Mouse (Mus musculus): Measurements from ENCODE around the gene Prdm5.

DNA sequence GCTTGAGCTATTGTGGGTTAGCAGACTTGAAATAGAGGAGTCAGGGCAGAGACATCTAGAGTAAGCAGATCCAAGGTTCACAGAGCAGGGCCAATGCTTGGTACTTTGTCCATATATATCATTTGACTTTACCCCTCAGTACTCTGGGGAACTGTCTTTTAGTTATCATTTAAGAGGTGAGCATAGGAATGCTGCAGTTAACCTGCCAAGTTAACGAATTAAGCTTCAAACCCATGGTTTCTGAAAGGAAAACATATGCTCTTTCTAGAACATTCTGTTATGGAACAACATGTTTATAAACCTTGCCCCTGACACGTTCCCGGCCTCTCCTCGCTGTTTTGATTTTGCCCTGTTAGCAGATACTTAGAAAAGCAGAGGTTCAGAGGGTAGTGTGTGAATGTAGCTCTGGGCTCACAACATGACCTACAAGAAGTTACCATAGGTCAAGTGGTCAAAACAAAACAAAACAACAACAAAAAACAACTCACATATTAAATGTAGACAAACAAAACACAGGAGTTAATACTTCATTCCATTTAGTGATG lies 973 bp downstream of the Prdm5 start:
- TF ChIP-seq CTCF (IDR thresholded peaks at IDR 0.05; ENCODE audit: extremely low read depth, insufficient read length, insufficient replicate concordance, low read depth, low read length) = no peak
- no peak for TF ChIP-seq POLR2A (IDR thresholded peaks at IDR 0.05; ENCODE audit: low read depth, low read length)
